Mouse (Mus musculus) cortical plate, adult 2 months (tissue): ENCODE results near the gene Als2cr12.

ENCODE experiments used
- CTCF ChIP-seq: fragments of 200-500 bp; IDR thresholded peaks from 2 replicates; pipeline ENCODE4 v1.5.1; 2011; ENCODE audit warnings: mild to moderate bottlenecking, control low read depth, low read length; ENCODE audit not compliant: insufficient read depth; ENCODE audit errors: extremely low read depth
- POLR2A ChIP-seq: fragments of 200-500 bp; IDR thresholded peaks from 2 replicates; pipeline ENCODE4 v1.6.1; 2011; ENCODE audit warnings: mild to moderate bottlenecking, low read length, control low read depth; ENCODE audit not compliant: insufficient read depth; ENCODE audit errors: extremely low read depth

DNA sequence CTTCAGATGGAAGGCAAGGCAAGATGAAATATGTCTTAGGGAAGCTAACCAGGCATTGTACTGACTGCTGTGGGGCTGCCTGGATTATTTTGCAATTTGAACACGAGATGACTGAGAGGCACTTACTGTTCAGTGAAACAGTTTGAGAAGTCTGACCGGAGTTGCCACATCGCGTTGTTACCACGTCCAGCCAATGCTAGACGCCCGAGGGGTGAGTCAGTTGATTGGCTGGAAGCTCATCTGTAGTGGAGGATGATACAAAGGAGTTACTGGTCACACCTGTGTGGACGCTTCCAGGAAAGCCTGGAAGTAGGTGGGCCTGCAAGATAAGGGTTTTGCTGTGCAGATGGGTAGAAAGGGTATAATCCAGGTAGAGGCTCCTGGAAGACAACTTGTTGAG, 24.3 kb upstream of the Als2cr12 start:
- no peak for TF ChIP-seq CTCF
- TF ChIP-seq POLR2A, result no peak
